Mouse (Mus musculus): Measurements from ENCODE around the gene Ablim1.
A peak's percentile ranks its signal among the peaks of the same experiment; 100 is the strongest.

Ablim1 gene

GRCm38 (mm10) chr19:57002741-57003459, 311.8 kb downstream of the Ablim1 start:
- DNase-seq, result no peak

GRCm38 (mm10) chr19:57001926-57002325, 312.8 kb downstream of the Ablim1 start:
- no peak for DNase-seq

GRCm38 (mm10) chr19:57000592-57000991, 314.1 kb downstream of the Ablim1 start:
- no peak for DNase-seq

DNA sequence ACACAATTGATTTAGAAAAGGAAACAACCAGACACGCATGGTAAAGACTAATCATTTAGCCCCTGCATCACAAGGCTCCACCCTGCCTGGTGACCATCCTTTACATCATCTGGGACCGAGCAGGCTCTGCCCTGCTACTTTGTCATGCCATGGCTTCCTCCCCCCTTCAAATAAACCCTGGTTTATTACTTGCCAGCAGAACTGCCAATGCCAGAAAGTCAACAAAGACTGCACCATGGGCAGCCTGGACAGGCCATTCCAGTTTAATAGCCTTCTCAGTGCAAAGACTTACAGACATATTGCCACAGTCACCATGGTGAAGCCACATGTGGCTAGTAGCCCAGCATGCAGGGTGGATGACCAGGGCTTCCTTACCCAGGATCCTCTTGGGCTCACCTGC, 314.9 kb downstream of the Ablim1 start:
- DNase-seq, result no peak

DNA sequence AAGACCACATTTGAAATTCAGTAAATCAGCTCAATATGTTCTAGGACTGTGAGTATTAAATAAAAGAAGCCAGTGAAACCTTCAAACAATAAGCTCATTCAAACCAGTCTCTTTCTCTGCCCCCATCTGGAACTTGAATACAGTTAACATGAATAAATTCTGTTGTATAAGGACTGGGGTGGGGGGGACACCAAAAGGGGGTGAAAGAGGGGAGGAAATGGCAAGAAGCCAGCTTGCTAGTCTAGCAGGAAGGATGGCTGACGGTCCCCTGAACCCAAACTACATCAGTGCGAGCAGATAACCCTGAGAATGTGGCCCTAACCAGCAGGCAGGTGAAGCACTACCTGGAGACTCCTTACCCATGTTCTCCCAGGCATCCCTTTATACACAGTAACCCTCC, 315.8 kb downstream of the Ablim1 start:
- DNase-seq, result no peak

- DNase-seq, result no peak
These were observed 316.4 kb downstream of the Ablim1 start for GRCm38 (mm10) chr19:56998331-56998730.

- peak; percentile 66 to 74 for DNase-seq
These were observed 317.5 kb downstream of the Ablim1 start for GRCm38 (mm10) chr19:56997164-56997599.

GRCm38 (mm10) chr19:56995441-56995840, 319.3 kb downstream of the Ablim1 start:
- no peak for DNase-seq

- DNase-seq, result peak; percentile 69 to 73
These were observed 320.1 kb downstream of the Ablim1 start for GRCm38 (mm10) chr19:56994653-56995052.

DNA sequence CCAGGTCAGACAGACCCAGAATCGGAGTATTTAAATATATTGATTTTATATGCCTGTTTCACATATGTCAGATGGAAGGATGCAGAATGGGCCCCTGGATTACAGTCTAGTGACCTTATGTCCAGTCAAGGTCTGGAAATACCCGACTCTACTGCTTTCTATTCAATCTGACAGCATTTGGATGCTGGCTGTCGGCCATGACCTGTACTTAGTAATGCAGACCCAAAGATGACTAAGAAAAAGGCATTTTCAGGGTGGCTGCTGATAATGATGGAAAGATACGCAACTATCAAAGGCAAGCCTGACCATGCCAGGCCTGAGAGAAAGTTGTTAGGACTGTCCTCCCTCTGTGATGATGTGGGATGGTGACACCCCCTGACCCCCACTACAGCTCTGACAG, 321.0 kb downstream of the Ablim1 start:
- DNase-seq, result peak in 1 of 2 experiments; percentile 11

DNA sequence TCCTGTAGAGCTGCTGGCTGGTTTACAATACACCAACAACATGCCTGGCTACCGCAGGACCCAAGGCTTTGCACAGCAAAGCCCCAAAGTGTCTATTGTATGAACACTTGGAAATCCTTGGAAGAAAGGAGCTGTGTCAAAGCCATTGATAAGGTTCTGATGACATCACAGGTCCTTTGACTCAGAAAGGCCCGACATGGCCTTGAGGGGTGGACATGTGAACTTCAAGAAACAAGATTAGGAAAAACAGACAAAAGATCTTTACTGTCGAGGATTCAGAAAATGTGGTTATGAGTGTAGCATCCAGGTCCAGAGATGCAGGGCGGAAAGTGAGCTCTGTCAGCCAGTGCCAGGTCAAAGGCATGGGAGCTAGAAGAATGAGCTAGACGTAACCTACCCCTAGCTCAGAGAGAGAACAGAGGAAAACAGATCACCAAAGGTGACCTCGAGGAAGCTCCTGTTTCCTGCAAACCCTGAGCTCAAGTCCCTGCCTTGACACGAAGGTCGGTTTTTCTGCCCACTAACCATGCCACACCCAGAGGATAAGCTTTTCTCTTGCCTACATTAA, 321.7 kb downstream of the Ablim1 start:
- no peak for DNase-seq

GRCm38 (mm10) chr19:56990367-56991111, 324.2 kb downstream of the Ablim1 start:
- DNase-seq, result peak; percentile 57 to 62

DNA sequence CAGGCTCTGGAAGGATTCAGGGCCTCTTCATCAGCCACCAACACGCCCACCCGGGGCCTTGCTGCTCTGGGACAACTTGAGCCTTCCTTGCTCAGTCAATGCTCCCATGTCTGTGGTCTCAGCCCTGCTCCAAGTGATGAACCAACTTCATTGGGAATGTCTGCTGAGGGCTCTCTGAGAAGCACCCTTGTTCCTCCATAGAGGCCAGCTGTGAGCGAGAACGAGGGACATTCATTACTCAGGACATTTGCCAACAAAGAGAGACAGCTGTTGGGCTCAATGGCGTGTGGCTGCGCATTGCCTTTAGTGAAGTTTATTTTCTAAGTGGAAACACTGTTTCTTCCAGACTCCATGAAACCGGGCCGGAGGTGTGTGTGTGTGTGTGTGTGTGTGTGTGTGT, 325.5 kb downstream of the Ablim1 start:
- peak in 1 of 2 experiments; percentile 36 for DNase-seq

DNA sequence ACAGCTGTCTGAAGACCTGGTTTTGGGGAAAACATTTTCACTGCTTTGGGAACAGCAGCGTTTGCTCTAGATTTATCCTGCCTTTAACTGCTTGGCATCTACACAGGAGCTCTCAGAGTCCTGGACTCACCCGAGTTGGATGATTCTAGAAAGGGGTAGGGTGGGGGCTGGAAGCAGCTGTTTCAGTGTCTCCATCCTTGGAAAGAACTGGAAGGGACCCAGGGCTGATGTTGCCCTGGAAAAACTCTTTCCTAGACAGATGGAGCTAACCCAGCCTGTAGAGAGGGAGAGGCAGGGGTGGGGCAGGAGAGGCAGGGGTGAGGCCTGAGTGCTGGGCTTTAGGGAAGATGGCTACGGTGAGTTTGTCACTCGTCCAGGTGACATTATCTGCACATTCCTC, 330.5 kb downstream of the Ablim1 start:
- DNase-seq, result peak in 1 of 2 experiments; percentile 36

- no peak for DNase-seq
These were observed 331.0 kb downstream of the Ablim1 start for GRCm38 (mm10) chr19:56983757-56984156.
